Mouse (Mus musculus) E14TG2a.4 (cell line): ENCODE measurements at regions not wholly inside any gene's neighbourhood (a gene's known extent, or its start where the extent isn't known, plus 50 kb on each side); places are given as distances from the start of the nearest gene placed in this dataset.

Experiments
- H3K27me3 ChIP-seq: 2 replicates; pipeline ENCODE4 v1.6.1; 2014; ENCODE audit warnings: low read length, control low read depth; ENCODE audit not compliant: insufficient read depth
- H3K36me3 ChIP-seq: 2 replicates; pipeline ENCODE4 v1.6.1; 2014; ENCODE audit warnings: low read length, control low read depth; ENCODE audit not compliant: insufficient read depth
- H3K4me1 ChIP-seq: replicated peaks from 2 replicates; pipeline ENCODE4 v1.6.1; 2014; ENCODE audit warnings: low read depth, low read length, control low read depth
- H3K4me3 ChIP-seq: replicated peaks from 2 replicates; pipeline ENCODE4 v1.5.1; 2014; ENCODE audit warnings: mild to moderate bottlenecking, low read length
- H3K9me3 ChIP-seq: 2 replicates; pipeline ENCODE4 v1.6.1; 2014; ENCODE audit warnings: low read length, control low read depth
- CTCF ChIP-seq: conservative IDR thresholded peaks from 2 replicates; pipeline ENCODE4 v1.5.1; 2014; ENCODE audit warnings: low read length
- NANOG ChIP-seq: IDR thresholded peaks from 2 replicates; pipeline ENCODE4 v1.6.1; 2014; ENCODE audit warnings: borderline replicate concordance, low read length, mixed read lengths
- POU5F1 ChIP-seq: IDR thresholded peaks from 2 replicates; pipeline ENCODE4 v1.6.1; 2014; ENCODE audit warnings: low read length, borderline replicate concordance

GRCm38 (mm10) chr4:54095200-54095930 lies 269.5 kb downstream of the Tmem38b start:
- no peaks in the 10 kb centered on the region for H3K36me3 ChIP-seq
- H3K4me1 ChIP-seq = no peaks in the 10 kb centered on the region
- no peaks in the 10 kb centered on the region for H3K9me3 ChIP-seq

GRCm38 (mm10) chr4:54097543-54097942 lies 271.7 kb downstream of the Tmem38b start:
- TF ChIP-seq POU5F1 (no peak), NANOG (no peak), CTCF (no peak)
- Histone ChIP-seq H3K4me1 (no peaks in the 10 kb centered on the region), H3K27me3 (no peaks in the 10 kb centered on the region), H3K36me3 (no peaks in the 10 kb centered on the region), H3K9me3 (no peaks in the 10 kb centered on the region), H3K4me3 (no peak overlapping the region)

More at GRCm38 (mm10) chr4:54095200-54095930, 269.5 kb downstream of the Tmem38b start:
- no peak for TF ChIP-seq NANOG
- no peak for TF ChIP-seq POU5F1
- TF ChIP-seq CTCF = no peak
- H3K4me3 ChIP-seq = no peak overlapping the region
- no peaks in the 10 kb centered on the region for H3K27me3 ChIP-seq

GRCm38 (mm10) chr4:54100282-54100681 lies 274.4 kb downstream of the Tmem38b start:
- TF ChIP-seq CTCF (no peak), NANOG (no peak), POU5F1 (no peak)

GRCm38 (mm10) chr4:54106976-54107375 lies 281.1 kb downstream of the Tmem38b start:
- Histone ChIP-seq H3K4me1 (no peaks in the 10 kb centered on the region), H3K9me3 (no peaks in the 10 kb centered on the region), H3K4me3 (no peak overlapping the region), H3K36me3 (no peaks in the 10 kb centered on the region), H3K27me3 (no peaks in the 10 kb centered on the region)
- TF ChIP-seq POU5F1 (no peak), NANOG (no peak), CTCF (no peak)

More at GRCm38 (mm10) chr4:54100282-54100681, 274.4 kb downstream of the Tmem38b start:
- Histone ChIP-seq H3K9me3 (no peaks in the 10 kb centered on the region), H3K4me1 (no peaks in the 10 kb centered on the region), H3K36me3 (no peaks in the 10 kb centered on the region), H3K4me3 (no peak overlapping the region), H3K27me3 (no peaks in the 10 kb centered on the region)

GRCm38 (mm10) chr4:54116310-54116709 lies 290.5 kb downstream of the Tmem38b start:
- H3K9me3 ChIP-seq = no peaks in the 10 kb centered on the region
- TF ChIP-seq CTCF = no peak
- no peak for TF ChIP-seq POU5F1
- no peak for TF ChIP-seq NANOG
- no peaks in the 10 kb centered on the region for H3K36me3 ChIP-seq
- no peaks in the 10 kb centered on the region for H3K27me3 ChIP-seq
- no peak overlapping the region for H3K4me3 ChIP-seq
- H3K4me1 ChIP-seq = no peaks in the 10 kb centered on the region

DNA sequence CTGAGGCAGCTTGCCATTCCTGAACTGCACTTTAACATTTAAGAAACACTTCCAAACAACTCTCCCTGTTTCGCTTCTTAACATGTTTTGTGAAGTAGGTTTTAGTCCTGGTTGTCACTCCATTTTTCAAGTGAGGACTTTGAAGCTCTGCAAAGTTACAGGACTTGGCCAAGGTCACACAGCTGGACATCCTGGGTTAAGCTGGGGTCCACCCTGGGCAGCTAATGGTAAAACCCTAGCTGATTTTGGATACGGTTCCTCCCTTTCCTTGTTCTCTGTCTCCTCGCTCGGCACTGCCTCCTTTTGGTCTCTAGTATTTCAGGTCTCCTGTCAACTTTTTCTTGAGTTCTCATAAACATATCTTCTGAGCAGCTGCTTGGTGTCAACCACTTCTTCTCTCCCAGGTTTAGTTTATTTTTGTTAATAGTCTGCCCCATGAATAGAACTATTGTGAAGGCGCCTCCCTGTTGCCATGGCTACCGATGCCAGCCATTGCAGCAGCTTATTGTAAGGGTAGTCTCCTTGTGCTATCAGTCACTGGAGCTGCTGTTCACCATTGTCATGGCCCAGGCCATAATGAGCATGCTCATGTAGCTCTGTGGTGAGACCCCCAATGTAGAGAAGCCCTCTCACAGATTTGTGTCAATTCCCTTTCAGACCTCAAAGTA lies 292.5 kb downstream of the Tmem38b start:
- no peaks in the 10 kb centered on the region for H3K36me3 ChIP-seq
- H3K4me3 ChIP-seq = no peak overlapping the region
- no peaks in the 10 kb centered on the region for H3K27me3 ChIP-seq
- H3K9me3 ChIP-seq = no peaks in the 10 kb centered on the region
- no peaks in the 10 kb centered on the region for H3K4me1 ChIP-seq
- TF ChIP-seq CTCF (no peak), POU5F1 (no peak), NANOG (no peak)

GRCm38 (mm10) chr4:54128717-54129698 lies 303.2 kb downstream of the Tmem38b start:
- TF ChIP-seq POU5F1 (no peak), NANOG (no peak), CTCF (no peak)
- H3K4me1 ChIP-seq = peaks cover 10% of the 10 kb centered on the region; the same call in 1 of the 2 replicates
- no peak overlapping the region for H3K4me3 ChIP-seq
- H3K36me3 ChIP-seq = no peaks in the 10 kb centered on the region
- H3K9me3 ChIP-seq = no peaks in the 10 kb centered on the region
- H3K27me3 ChIP-seq = no peaks in the 10 kb centered on the region

DNA sequence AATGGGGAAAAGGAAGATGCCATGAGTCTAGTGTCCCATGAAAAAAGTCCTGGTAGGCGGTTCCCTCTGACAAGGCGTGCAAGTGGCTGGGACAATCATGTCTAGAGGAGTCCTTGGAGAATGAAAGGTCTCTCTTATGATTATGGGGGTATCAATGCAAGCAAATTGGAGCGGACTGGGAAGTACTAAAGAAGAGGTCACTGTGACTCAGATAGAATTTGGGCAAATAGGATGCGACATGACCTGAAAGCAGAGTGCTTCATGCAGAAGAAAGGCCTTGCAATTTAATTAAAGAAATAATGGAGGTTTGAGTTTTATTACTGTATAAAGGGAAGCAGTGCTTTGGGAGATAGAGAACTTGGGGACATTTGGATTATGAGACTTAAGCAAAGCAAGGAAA lies 330.3 kb downstream of the Tmem38b start:
- TF ChIP-seq CTCF = no peak
- TF ChIP-seq NANOG = no peak
- no peak for TF ChIP-seq POU5F1
- no peaks in the 10 kb centered on the region for H3K27me3 ChIP-seq
- no peak overlapping the region for H3K4me3 ChIP-seq
- H3K9me3 ChIP-seq = no peaks in the 10 kb centered on the region
- no peaks in the 10 kb centered on the region for H3K36me3 ChIP-seq
- no peaks in the 10 kb centered on the region for H3K4me1 ChIP-seq
